7 mouse cellular contexts compared by ENCODE assay signal in the genomic region with DNA sequence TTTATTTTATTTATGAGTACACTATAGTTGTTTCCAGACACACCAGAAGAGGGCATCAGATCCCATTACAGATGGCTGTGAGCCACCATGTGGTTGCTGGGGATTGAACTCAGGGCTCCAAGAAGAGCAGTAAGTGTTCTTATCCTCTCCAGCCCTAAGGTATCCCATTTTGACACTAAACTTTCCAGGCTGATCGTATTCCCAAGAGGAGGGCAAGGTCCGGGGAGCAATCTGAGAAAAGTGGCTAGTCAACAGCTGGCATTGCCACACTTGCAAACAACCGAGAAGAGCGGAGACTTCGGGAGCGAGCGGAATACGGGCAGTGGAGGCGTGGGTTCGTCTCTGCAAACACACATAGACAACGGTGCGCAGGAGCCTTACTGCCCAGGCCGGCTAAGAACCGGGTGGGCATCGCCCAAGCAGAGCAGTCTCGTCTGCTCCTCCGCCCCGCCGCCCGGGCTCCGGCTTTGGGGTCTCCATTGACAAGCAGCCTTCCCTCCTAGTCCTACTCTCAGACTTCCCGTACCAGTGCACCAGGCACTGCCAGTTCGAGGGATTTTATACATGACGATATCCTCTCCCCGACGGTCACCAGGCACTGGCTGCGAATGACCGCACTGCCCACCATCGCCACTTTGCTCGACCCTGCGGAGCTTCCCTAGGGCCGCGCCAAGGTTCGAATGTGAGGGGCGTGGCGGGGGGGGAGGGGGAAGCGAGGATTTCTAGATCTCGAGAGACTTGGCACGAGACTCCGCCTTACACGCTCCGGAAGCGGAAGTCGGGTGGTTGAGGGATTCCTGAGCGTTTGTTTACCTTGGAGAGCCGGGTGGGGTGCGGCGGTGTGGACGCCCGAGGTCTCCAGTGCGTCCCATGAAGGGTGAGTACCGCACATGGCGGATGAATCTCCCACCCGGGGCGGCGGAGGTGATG. TPM values are rescaled to one million over a fixed set of nuclear protein-coding genes. Genes with fewer than 3 reads are reported as not detected.
A peak's percentile ranks its signal among the peaks of the same experiment; 100 is the strongest.
DNase-seq lines count a peak whose midpoint lies in the region; ATAC-seq lines count a peak whose summit lies in the region.

A gene (plus strand): TSS at position 746 of the 930 bp plus-strand sequence.

- H3K9me3 ChIP-seq in intestine, embryonic 14.5 days (ENCODE audit: control insufficient read depth, low read length), result no peaks in the 10 kb centered on the region
- no peaks in the 10 kb centered on the region for H3K9me3 ChIP-seq in midbrain, embryonic 10.5 days (replicated peaks)

- H3K27me3 ChIP-seq in intestine, embryonic 14.5 days (replicated peaks; ENCODE audit: control insufficient read depth, insufficient read depth, low read length), result no peaks in the 10 kb centered on the region
- no peaks in the 10 kb centered on the region for H3K27me3 ChIP-seq in midbrain, embryonic 10.5 days (ENCODE audit: low read depth, poor library complexity, severe bottlenecking)

- H3K36me3 ChIP-seq in intestine, embryonic 14.5 days (ENCODE audit: control insufficient read depth, insufficient read depth, low read length), result no peaks in the 10 kb centered on the region
- H3K36me3 ChIP-seq in midbrain, embryonic 10.5 days, result no peaks in the 10 kb centered on the region

- peak; percentile 98 for ATAC-seq in intestine, embryonic 14.5 days (replicated peaks; ENCODE audit: low FRiP score, low TSS enrichment, low read depth)

- peaks cover 6% of the 10 kb centered on the region for H3K4me1 ChIP-seq in intestine, embryonic 14.5 days (replicated peaks; ENCODE audit: control insufficient read depth, insufficient read depth, low read length)
- peaks cover 19% of the 10 kb centered on the region for H3K4me1 ChIP-seq in midbrain, embryonic 10.5 days

- under 1% methylated on average over 56 of the region's 56 CpGs for WGBS in intestine, embryonic 14.5 days
- under 1% methylated on average over 56 of the region's 56 CpGs for WGBS in midbrain, embryonic 10.5 days

- peak within 1 kb of the TSS; percentile 80 for H3K27ac ChIP-seq in intestine, embryonic 14.5 days (ENCODE audit: low read depth)
- peak within 1 kb of the TSS; percentile 88 for H3K27ac ChIP-seq in midbrain, embryonic 10.5 days (replicated peaks)

- peak; percentile 79 to 81 for DNase-seq in adrenal gland, adult 18-20 months (ENCODE audit: low spot score in 2 of 2)
- peak; percentile 98 for DNase-seq in embryo, embryonic 11 days
- peak; percentile 80 for DNase-seq in gastrocnemius, postnatal 25 days
- peak; percentile 99 for DNase-seq in intestine, embryonic 14.5 days (ENCODE audit: low spot score)
- peak; percentile 83 to 90 for DNase-seq in left cerebral cortex, postnatal 25 days (ENCODE audit: low spot score in 2 of 2)
- peak; percentile 96 for DNase-seq in midbrain, embryonic 10.5 days (ENCODE audit: low spot score)
- peak; percentile 94 for DNase-seq in right cerebral cortex, postnatal 4 days

- H3K4me3 ChIP-seq in intestine, embryonic 14.5 days (ENCODE audit: low read depth, low read length), result peak within 1 kb of the TSS; percentile 99
- peak within 1 kb of the TSS; percentile 93 for H3K4me3 ChIP-seq in midbrain, embryonic 10.5 days

- H3K9ac ChIP-seq in intestine, embryonic 14.5 days (ENCODE audit: low read length), result peak within 1 kb of the TSS; percentile 88

- peak within 1 kb of the TSS; percentile 84 for H3K4me2 ChIP-seq in intestine, embryonic 14.5 days (ENCODE audit: low read length)

- intact Hi-C loops in left cerebral cortex, postnatal 25 days (cut with DNase I), result no loop called here

RNA-seq across cellular contexts. Expression of the gene that starts here (rescaled TPM):
- total RNA-seq in adrenal gland, adult 18-20 months (2021), result 10 to 100 TPM; 34.7 to 44.7 TPM
- total RNA-seq in gastrocnemius, postnatal 25 days (2021), result 10 to 100 TPM; 19.1 to 20.7 TPM
- 125 and 136 TPM in 2 replicates for polyA plus RNA-seq in intestine, embryonic 14.5 days (2014; fragmentation: Nextera tagmentation; extraction: Ambion mirVana)
- total RNA-seq in left cerebral cortex, postnatal 25 days (2021), result 10 to 100 TPM; 77.8 to 85.5 TPM
- polyA plus RNA-seq in midbrain, embryonic 10.5 days (2016; fragmentation: Nextera tagmentation; extraction: Ambion mirVana), result 131 and 136 TPM in 2 replicates

Comparison
In these comparisons a context has a peak if more than half of its experiments do, and no peak if none do; other contexts are left out.
1. Peak in every context shown above with its lines: DNase-seq, ATAC-seq, H3K4me3 ChIP-seq and H3K27ac ChIP-seq.